Mouse (Mus musculus) intestine, embryonic 14.5 days (tissue): ENCODE data around the gene Ddx19b. TPM values are rescaled to one million over a fixed set of nuclear protein-coding genes. Genes with fewer than 3 reads are reported as not detected.

Experiments used
- ATAC-seq: fragments of 200-750 bp; cut with Nextera tagmentation; replicated peaks from 2 replicates; pipeline ENCODE4 v1.8.0; 2017; ENCODE audit warnings: low read depth, moderate number of reproducible peaks, moderate TSS enrichment, moderate library complexity; ENCODE audit not compliant: low FRiP score, low TSS enrichment
- DNase-seq: peaks from one replicate; pipeline ENCODE4 v3.0.0-alpha.2; 2018; ENCODE audit warnings: low spot score
- H3K27ac ChIP-seq: fragments of 300-500 bp; sonication (generic); 2 replicates; pipeline ENCODE4 v1.5.1; 2014; ENCODE audit warnings: low read depth, mild to moderate bottlenecking, control low read depth
- H3K27me3 ChIP-seq: fragments of 300-500 bp; sonication (generic); replicated peaks from 2 replicates; pipeline ENCODE4 v1.6.1; 2014; ENCODE audit warnings: low read length, control low read depth; ENCODE audit not compliant: control insufficient read depth, insufficient read depth
- H3K36me3 ChIP-seq: fragments of 300-500 bp; sonication (generic); 2 replicates; pipeline ENCODE4 v1.6.1; 2014; ENCODE audit warnings: low read length, control low read depth; ENCODE audit not compliant: control insufficient read depth, insufficient read depth
- H3K4me1 ChIP-seq: fragments of 300-500 bp; sonication (generic); replicated peaks from 2 replicates; pipeline ENCODE4 v1.6.1; 2014; ENCODE audit warnings: low read length, control low read depth, mixed read lengths; ENCODE audit not compliant: control insufficient read depth, insufficient read depth
- H3K4me2 ChIP-seq: fragments of 300-500 bp; sonication (generic); 2 replicates; pipeline ENCODE4 v1.6.1; 2014; ENCODE audit warnings: low read length
- H3K4me3 ChIP-seq: fragments of 300-500 bp; sonication (generic); 2 replicates; pipeline ENCODE4 v1.5.1; 2014; ENCODE audit warnings: low read depth, low read length, control low read depth, mixed read lengths
- H3K9ac ChIP-seq: fragments of 300-500 bp; sonication (generic); 2 replicates; pipeline ENCODE4 v1.6.1; 2014; ENCODE audit warnings: mild to moderate bottlenecking, low read length
- H3K9me3 ChIP-seq: fragments of 300-500 bp; sonication (generic); 2 replicates; pipeline ENCODE4 v1.6.1; 2016; ENCODE audit warnings: low read length, control low read depth; ENCODE audit not compliant: control insufficient read depth
- WGBS: fragments of 180-500 bp; shearing (Covaris S2); extraction: QIAGEN DNeasy Blood & Tissue Kit; methylation state at CpG from one replicate; pipeline ENCODE4 v1.1.7; 2014; 5-methylcytosine and 5-hydroxymethylcytosine counted together
- polyA plus RNA-seq: library from polyadenylated mRNA; unstranded; fragments of >200 nt; fragmentation: Nextera tagmentation; extraction: Ambion mirVana; gene quantifications from 2 replicates; pipeline ENCODE4 v1.2.1, GENCODE M21; 2014

The Ddx19b gene
- polyA plus RNA-seq, 1 experiment from 2014 or later: 7.0 TPM

GRCm38 (mm10) chr8:111048694-111049093 lies 17.1 kb upstream of the Ddx19b start:
- H3K27me3 ChIP-seq: no peaks in the 10 kb centered on the region
- no peaks in the 10 kb centered on the region for H3K4me1 ChIP-seq
- H3K4me3 ChIP-seq: no peak overlapping the region
- no peak overlapping the region for H3K4me2 ChIP-seq
- H3K27ac ChIP-seq: no peak overlapping the region
- no peak for ATAC-seq
- no peak overlapping the region for H3K9ac ChIP-seq
- DNase-seq: no peak
- H3K36me3 ChIP-seq: peaks cover 100% of the 10 kb centered on the region
- 92% methylated on average over 2 of the region's 2 CpGs for WGBS
- no peaks in the 10 kb centered on the region for H3K9me3 ChIP-seq

GRCm38 (mm10) chr8:111044003-111044734 lies 12.6 kb upstream of the Ddx19b start:
- H3K27me3 ChIP-seq: no peaks in the 10 kb centered on the region
- ATAC-seq: no peak
- no peak for DNase-seq
- H3K4me2 ChIP-seq: no peak overlapping the region
- no peak overlapping the region for H3K4me3 ChIP-seq
- WGBS: 57% methylated on average over 2 of the region's 2 CpGs
- H3K27ac ChIP-seq: no peak overlapping the region
- no peaks in the 10 kb centered on the region for H3K9me3 ChIP-seq
- peaks cover 100% of the 10 kb centered on the region for H3K36me3 ChIP-seq
- H3K9ac ChIP-seq: no peak overlapping the region
- H3K4me1 ChIP-seq: no peaks in the 10 kb centered on the region

- no peak overlapping the region for H3K4me2 ChIP-seq
- H3K9ac ChIP-seq: no peak overlapping the region
- H3K36me3 ChIP-seq: peaks cover 100% of the 10 kb centered on the region
- DNase-seq (no peak), ATAC-seq (no peak)
- H3K9me3 ChIP-seq: no peaks in the 10 kb centered on the region
- H3K27me3 ChIP-seq: no peaks in the 10 kb centered on the region
- no peak overlapping the region for H3K4me3 ChIP-seq
- H3K27ac ChIP-seq: no peak overlapping the region
- no peaks in the 10 kb centered on the region for H3K4me1 ChIP-seq
- 93% methylated on average over 19 of the region's 19 CpGs for WGBS
These were observed 11.0 kb upstream of the Ddx19b start for GRCm38 (mm10) chr8:111042546-111042945.

- DNase-seq (no peak), ATAC-seq (no peak)
- no peak overlapping the region for H3K27ac ChIP-seq
- WGBS: 94% methylated on average over 15 of the region's 15 CpGs
- peaks cover 51% of the 10 kb centered on the region for H3K36me3 ChIP-seq
- H3K9ac ChIP-seq: no peak overlapping the region
- H3K4me3 ChIP-seq: no peak overlapping the region
- no peak overlapping the region for H3K4me2 ChIP-seq
- peaks cover 11% of the 10 kb centered on the region for H3K4me1 ChIP-seq
- no peaks in the 10 kb centered on the region for H3K27me3 ChIP-seq
- no peaks in the 10 kb centered on the region for H3K9me3 ChIP-seq
These were observed 5.0 kb upstream of the Ddx19b start for GRCm38 (mm10) chr8:111036591-111036990.

GRCm38 (mm10) chr8:111034276-111034675 lies 2.7 kb upstream of the Ddx19b start:
- H3K27me3 ChIP-seq: no peaks in the 10 kb centered on the region
- peak overlapping the region; percentile 81 for H3K9ac ChIP-seq
- no peak for DNase-seq
- H3K27ac ChIP-seq: peak overlapping the region; percentile 72
- H3K4me2 ChIP-seq: peak overlapping the region; percentile 79
- peak; percentile 26; the same call in 1 of the 2 replicates for ATAC-seq
- peaks cover 11% of the 10 kb centered on the region for H3K4me1 ChIP-seq
- H3K4me3 ChIP-seq: peak overlapping the region; percentile 77
- peaks cover 28% of the 10 kb centered on the region for H3K36me3 ChIP-seq
- 18% methylated on average over 12 of the region's 12 CpGs for WGBS
- no peaks in the 10 kb centered on the region for H3K9me3 ChIP-seq

GRCm38 (mm10) chr8:111033482-111034215 lies 2.1 kb upstream of the Ddx19b start:
- 5% methylated on average over 37 of the region's 37 CpGs for WGBS
- peak overlapping the region; percentile 77 for H3K4me3 ChIP-seq
- peaks cover 22% of the 10 kb centered on the region for H3K36me3 ChIP-seq
- peaks cover 11% of the 10 kb centered on the region for H3K4me1 ChIP-seq
- peak overlapping the region; percentile 81 for H3K9ac ChIP-seq
- ATAC-seq (peak; percentile 99), DNase-seq (peak; percentile 95)
- no peaks in the 10 kb centered on the region for H3K27me3 ChIP-seq
- H3K4me2 ChIP-seq: peak overlapping the region; percentile 79
- H3K9me3 ChIP-seq: no peaks in the 10 kb centered on the region
- H3K27ac ChIP-seq: peak overlapping the region; percentile 72

GRCm38 (mm10) chr8:111032916-111033315 lies 1.4 kb upstream of the Ddx19b start, which contains the start of gene Aars:
TSS of gene Aars (plus strand) at chr8:111033144.
- 95% methylated on average over 7 of the region's 7 CpGs for WGBS
- no peak for ATAC-seq

GRCm38 (mm10) chr8:111030045-111030444 lies 1.5 kb downstream of the Ddx19b start:
- H3K9me3 ChIP-seq: no peaks in the 10 kb centered on the region
- ATAC-seq (no peak), DNase-seq (no peak)
- H3K4me2 ChIP-seq: no peak overlapping the region
- H3K27me3 ChIP-seq: no peaks in the 10 kb centered on the region
- H3K36me3 ChIP-seq: no peaks in the 10 kb centered on the region
- H3K4me3 ChIP-seq: no peak overlapping the region
- peaks cover 16% of the 10 kb centered on the region for H3K4me1 ChIP-seq
- WGBS: 70% methylated on average over 6 of the region's 6 CpGs
- H3K27ac ChIP-seq: no peak overlapping the region
- no peak overlapping the region for H3K9ac ChIP-seq

More at GRCm38 (mm10) chr8:111032916-111033315, 1.4 kb upstream of the Ddx19b start, which contains the start of gene Aars:
- Histone ChIP-seq H3K27ac (peak within 1 kb of the TSS; percentile 72), H3K4me3 (peak within 1 kb of the TSS; percentile 77), H3K9me3 (no peaks in the 10 kb centered on the region), H3K4me1 (peaks cover 14% of the 10 kb centered on the region), H3K36me3 (peaks cover 15% of the 10 kb centered on the region), H3K4me2 (peak within 1 kb of the TSS; percentile 79), H3K9ac (peak within 1 kb of the TSS; percentile 81), H3K27me3 (no peaks in the 10 kb centered on the region)
- DNase-seq: no peak
